Mouse (Mus musculus): ENCODE data around the gene Tyr. TPM values are rescaled to one million over a fixed set of nuclear protein-coding genes. Genes with fewer than 3 reads are reported as not detected.

Gene Tyr
- total RNA-seq (2012; rRNA removed) (not detected in 2 replicates), total RNA-seq (2014; rRNA removed) (not detected in 2 replicates), polyA plus RNA-seq (2012; ENCODE audit: insufficient read length, low read depth) (not detected in 2 replicates)

DNA sequence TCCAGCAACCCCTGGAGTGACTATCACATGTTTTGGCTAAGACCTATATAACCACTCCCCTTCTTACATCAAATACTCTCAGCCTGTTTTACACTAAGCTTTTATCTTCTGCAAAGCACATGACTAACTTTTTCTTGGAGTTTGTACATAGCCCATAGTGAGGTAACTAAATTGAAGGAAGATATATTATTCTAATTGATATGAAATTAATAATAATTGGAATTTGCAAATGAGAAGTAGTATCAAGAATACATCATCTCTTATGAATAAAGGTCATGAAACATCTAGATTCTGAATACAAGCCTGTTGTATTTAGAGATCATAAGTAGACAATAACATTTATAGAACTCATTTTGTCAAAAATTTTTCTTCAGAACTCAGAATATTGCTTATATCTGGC lies at the start of gene Tyr:
TSS of gene Tyr (minus strand) at position 101 of the 400 bp plus-strand sequence.
- TF ChIP-seq E2F4 (IDR thresholded peaks at IDR 0.05; ENCODE audit: insufficient replicate concordance, low read depth, low read length) (no peak), MAZ (IDR thresholded peaks at IDR 0.05; ENCODE audit: low read depth, low read length) (no peak), BHLHE40 (IDR thresholded peaks at IDR 0.05; ENCODE audit: low read depth, low read length) (no peak), USF1 (IDR thresholded peaks at IDR 0.05; ENCODE audit: low read depth, low read length) (no peak), NELFE (IDR thresholded peaks at IDR 0.05; ENCODE audit: low read depth, low read length) (no peak), USF2 (conservative IDR thresholded peaks at IDR 0.05; ENCODE audit: low read depth, low read length) (no peak), ZKSCAN1 (IDR thresholded peaks at IDR 0.05; ENCODE audit: borderline replicate concordance, low read depth, low read length) (no peak), MAFK (IDR thresholded peaks at IDR 0.05; ENCODE audit: insufficient replicate concordance, low read length) (no peak), EP300 (IDR thresholded peaks at IDR 0.05; ENCODE audit: low read length) (no peak), ELF1 (IDR thresholded peaks at IDR 0.05; ENCODE audit: low read depth, low read length) (no peak), ZMIZ1 (IDR thresholded peaks at IDR 0.05; ENCODE audit: low read depth, low read length) (no peak), UBTF (IDR thresholded peaks at IDR 0.05; ENCODE audit: low read depth, low read length) (no peak), POLR2AphosphoS2 (IDR thresholded peaks at IDR 0.05; ENCODE audit: low read depth, low read length) (no peak), POLR2A (IDR thresholded peaks at IDR 0.05; ENCODE audit: low read depth, low read length) (no peak), ZC3H11A (IDR thresholded peaks at IDR 0.05; ENCODE audit: low read depth, low read length) (no peak), PAX5 (IDR thresholded peaks at IDR 0.05; ENCODE audit: low read length) (no peak), TBP (conservative IDR thresholded peaks at IDR 0.05; ENCODE audit: low read depth, low read length) (no peak), MYC (IDR thresholded peaks at IDR 0.05; ENCODE audit: low read depth, low read length) (no peak), MXI1 (IDR thresholded peaks at IDR 0.05; ENCODE audit: low read depth, low read length) (no peak)
- H3K4me1 ChIP-seq (ENCODE audit: control insufficient read depth in 1 of 2, insufficient read depth in 2 of 2), result no peaks in the 10 kb centered on the region
- H3K27ac ChIP-seq (ENCODE audit: insufficient read depth, low read depth), result no peak within 1 kb of the TSS
- H3K9ac ChIP-seq (ENCODE audit: insufficient read depth, low read depth), result no peak within 1 kb of the TSS
- no peaks in the 10 kb centered on the region for H3K9me3 ChIP-seq (replicated peaks; ENCODE audit: low read length)
- H3K4me3 ChIP-seq (replicated peaks in 1 of 3; ENCODE audit: low read depth in 2 of 3, low read length in 2 of 3, poor library complexity in 1 of 3), result no peak within 1 kb of the TSS
- dilution Hi-C loops (cut with MboI; ENCODE audit: extremely low pct_ligation_motif_present, extremely low pct_unique_long_range_greater_than_20kb, low sequenced_read_pairs), result no loop called here
- no peaks in the 10 kb centered on the region for H3K79me2 ChIP-seq (replicated peaks; ENCODE audit: control insufficient read depth, extremely low read depth, insufficient read depth, poor library complexity, severe bottlenecking)
- no peak for DNase-seq (ENCODE audit: extremely low read depth)
- no peaks in the 10 kb centered on the region for H3K36me3 ChIP-seq (replicated peaks in 1 of 2; ENCODE audit: control insufficient read depth in 1 of 2, insufficient read depth in 1 of 2, low read length in 1 of 2)
- H3K27me3 ChIP-seq (replicated peaks), result no peaks in the 10 kb centered on the region
- in situ Hi-C loops (cut with MboI; ENCODE audit: low pct_ligation_motif_present, low pct_unique_long_range_greater_than_20kb, low sequenced_read_pairs), result no loop called here
- no peak within 1 kb of the TSS for H3K4me2 ChIP-seq (ENCODE audit: insufficient read depth, low read depth, poor library complexity, severe bottlenecking)

DNA sequence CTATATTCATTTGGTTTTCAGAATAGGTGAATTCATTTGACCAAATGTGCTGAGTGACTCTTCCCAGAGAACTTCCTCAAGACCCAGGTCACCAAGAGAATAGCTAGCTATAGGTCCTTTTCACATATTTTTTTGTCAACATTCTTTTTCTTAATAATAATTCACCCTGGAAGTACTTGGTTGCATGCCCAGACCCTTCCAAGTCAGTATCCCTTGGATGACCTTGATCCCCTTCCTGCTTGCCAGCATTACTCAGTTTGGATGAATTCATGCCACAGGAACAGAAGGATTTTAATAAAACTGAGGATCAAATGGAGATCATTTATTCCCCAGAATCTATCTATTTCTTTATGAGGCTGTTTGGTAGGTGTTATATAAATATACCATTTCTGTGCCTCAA lies 45.7 kb upstream of the Tyr start:
- no peaks in the 10 kb centered on the region for H3K79me2 ChIP-seq (replicated peaks; ENCODE audit: control insufficient read depth, extremely low read depth, insufficient read depth, poor library complexity, severe bottlenecking)
- no peak for DNase-seq (ENCODE audit: extremely low read depth)
- TF ChIP-seq UBTF (IDR thresholded peaks at IDR 0.05; ENCODE audit: low read depth, low read length) (no peak), KAT2A (IDR thresholded peaks at IDR 0.05; ENCODE audit: insufficient replicate concordance, low read length) (no peak), GABPA (IDR thresholded peaks at IDR 0.05; ENCODE audit: insufficient replicate concordance, low read depth, low read length) (no peak), MAX (IDR thresholded peaks at IDR 0.05; ENCODE audit: low read length) (no peak), JUN (IDR thresholded peaks at IDR 0.05; ENCODE audit: insufficient read depth, low read depth, low read length) (no peak), SIN3A (IDR thresholded peaks at IDR 0.05; ENCODE audit: low read length) (no peak)
- H3K9ac ChIP-seq (ENCODE audit: insufficient read depth, low read depth), result no peak overlapping the region
- in situ Hi-C loops (cut with MboI; ENCODE audit: low pct_ligation_motif_present, low pct_unique_long_range_greater_than_20kb, low sequenced_read_pairs) (no loop called here), dilution Hi-C loops (cut with MboI; ENCODE audit: extremely low pct_ligation_motif_present, extremely low pct_unique_long_range_greater_than_20kb, low sequenced_read_pairs) (no loop called here)
- no peaks in the 10 kb centered on the region for H3K27me3 ChIP-seq (replicated peaks)
- no peak overlapping the region for H3K4me3 ChIP-seq (replicated peaks in 1 of 3; ENCODE audit: low read depth in 2 of 3, low read length in 2 of 3, poor library complexity in 1 of 3)
- no peaks in the 10 kb centered on the region for H3K36me3 ChIP-seq (replicated peaks in 1 of 2; ENCODE audit: control insufficient read depth in 1 of 2, insufficient read depth in 1 of 2, low read length in 1 of 2)
- no peaks in the 10 kb centered on the region for H3K9me3 ChIP-seq (replicated peaks; ENCODE audit: low read length)
- no peak overlapping the region for H3K4me2 ChIP-seq (ENCODE audit: insufficient read depth, low read depth, poor library complexity, severe bottlenecking)
- H3K27ac ChIP-seq (ENCODE audit: insufficient read depth, low read depth), result no peak overlapping the region
- H3K4me1 ChIP-seq (ENCODE audit: control insufficient read depth in 1 of 2, insufficient read depth in 2 of 2), result no peaks in the 10 kb centered on the region
